Mouse (Mus musculus) forebrain, embryonic 16.5 days (tissue): ENCODE data around the gene Cbarp. TPM values are rescaled to one million over a fixed set of nuclear protein-coding genes. Genes with fewer than 3 reads are reported as not detected.
A peak's percentile ranks its signal among the peaks of the same experiment; 100 is the strongest.

Source experiments
- ATAC-seq: fragments of 200-750 bp; cut with Nextera tagmentation; 2 replicates; pipeline ENCODE4 v1.8.0; 2017; ENCODE audit warnings: mild to moderate bottlenecking, moderate library complexity
- H3K27ac ChIP-seq: fragments of 300-500 bp; sonication (generic); 2 replicates; pipeline ENCODE4 v1.5.1; 2014; ENCODE audit warnings: low read length, control low read depth
- H3K27me3 ChIP-seq: fragments of 300-500 bp; sonication (generic); replicated peaks from 2 replicates; pipeline ENCODE4 v1.6.1; 2014; ENCODE audit warnings: low read length; ENCODE audit not compliant: control insufficient read depth, insufficient read depth
- H3K36me3 ChIP-seq: fragments of 300-500 bp; sonication (generic); 2 replicates; pipeline ENCODE4 v1.6.1; 2014; ENCODE audit not compliant: control insufficient read depth, insufficient read depth
- H3K4me1 ChIP-seq: fragments of 300-500 bp; sonication (generic); replicated peaks from 2 replicates; pipeline ENCODE4 v1.6.1; 2014; ENCODE audit warnings: low read length; ENCODE audit not compliant: control insufficient read depth, insufficient read depth
- H3K4me2 ChIP-seq: fragments of 300-500 bp; sonication (generic); 2 replicates; pipeline ENCODE4 v1.6.1; 2014; ENCODE audit warnings: mild to moderate bottlenecking, low read length, control low read depth
- H3K4me3 ChIP-seq: fragments of 300-500 bp; sonication (generic); replicated peaks from 2 replicates; pipeline ENCODE4 v1.5.1; 2014; ENCODE audit warnings: mild to moderate bottlenecking, low read length, control low read depth
- H3K9ac ChIP-seq: fragments of 300-500 bp; sonication (generic); replicated peaks from 2 replicates; pipeline ENCODE4 v1.6.1; 2014; ENCODE audit warnings: low read depth, low read length, control low read depth
- H3K9me3 ChIP-seq: fragments of 300-500 bp; sonication (generic); 2 replicates; pipeline ENCODE4 v1.6.1; 2016; ENCODE audit warnings: low read length; ENCODE audit not compliant: control insufficient read depth
- WGBS: fragments of 180-500 bp; shearing (Covaris S2); extraction: QIAGEN DNeasy Blood & Tissue Kit; methylation state at CpG from one replicate; pipeline ENCODE4 v1.1.7; 2014; 5-methylcytosine and 5-hydroxymethylcytosine counted together
- polyA plus RNA-seq: library from polyadenylated mRNA; unstranded; fragments of >200 nt; fragmentation: Nextera tagmentation; extraction: Ambion mirVana; gene quantifications from 2 replicates; pipeline ENCODE4 v1.2.1, GENCODE M21; 2015

Cbarp gene
- polyA plus RNA-seq, 1 experiment from 2014 or later, result 44.5 TPM

DNA sequence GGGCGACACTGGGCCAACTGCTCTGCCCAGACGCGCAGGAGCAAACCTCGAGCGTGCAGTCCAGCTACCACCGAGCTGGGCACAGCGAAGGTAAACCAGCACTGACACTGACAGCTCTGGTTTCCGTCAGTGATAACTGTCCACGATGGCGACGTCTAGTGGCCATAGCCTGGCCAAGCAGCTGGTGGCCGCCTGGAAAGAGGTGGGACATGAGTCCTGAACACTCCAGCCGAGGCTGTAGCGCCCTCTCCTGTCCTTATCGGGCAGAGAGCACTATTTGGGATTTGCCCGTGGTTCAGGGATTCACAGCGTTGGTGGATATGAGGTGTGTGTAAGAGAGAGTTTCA, 24.3 kb upstream of the Cbarp start:
- Histone ChIP-seq H3K27me3 (no peaks in the 10 kb centered on the region), H3K9ac (peak overlapping the region; percentile 69), H3K4me1 (peaks cover 58% of the 10 kb centered on the region), H3K9me3 (no peaks in the 10 kb centered on the region), H3K27ac (peak overlapping the region; percentile 73), H3K4me3 (peak overlapping the region; percentile 53), H3K36me3 (0 out of 2 replicates have a peak, but pooled peaks cover under 1% of the 10 kb centered on the region), H3K4me2 (peak overlapping the region; percentile 94)
- WGBS, result under 1% methylated on average over 17 of the region's 17 CpGs
- ATAC-seq, result peak; percentile 37

- no peak for ATAC-seq
- Histone ChIP-seq H3K27me3 (no peaks in the 10 kb centered on the region), H3K4me3 (peak overlapping the region; percentile 53), H3K36me3 (no peaks in the 10 kb centered on the region), H3K9me3 (no peaks in the 10 kb centered on the region), H3K27ac (peak overlapping the region; percentile 73), H3K4me2 (peak overlapping the region; percentile 94), H3K9ac (peak overlapping the region; percentile 69), H3K4me1 (peaks cover 55% of the 10 kb centered on the region)
- WGBS, result 9% methylated on average over 44 of the region's 44 CpGs
These were observed 23.7 kb upstream of the Cbarp start for GRCm38 (mm10) chr10:80164161-80164997.

- Histone ChIP-seq H3K9ac (no peak overlapping the region), H3K4me2 (no peak overlapping the region), H3K4me1 (peaks cover 55% of the 10 kb centered on the region), H3K4me3 (no peak overlapping the region), H3K36me3 (no peaks in the 10 kb centered on the region), H3K27me3 (no peaks in the 10 kb centered on the region), H3K27ac (no peak overlapping the region), H3K9me3 (no peaks in the 10 kb centered on the region)
- 78% methylated on average over 8 of the region's 8 CpGs for WGBS
- no peak for ATAC-seq
These were observed 23.1 kb upstream of the Cbarp start for GRCm38 (mm10) chr10:80163721-80164120.

- ATAC-seq, result no peak
- H3K9ac ChIP-seq, result no peak overlapping the region
- H3K4me3 ChIP-seq, result no peak overlapping the region
- WGBS, result 78% methylated on average over 6 of the region's 6 CpGs
- H3K27me3 ChIP-seq, result no peaks in the 10 kb centered on the region
- H3K36me3 ChIP-seq, result no peaks in the 10 kb centered on the region
- H3K4me1 ChIP-seq, result peaks cover 62% of the 10 kb centered on the region
- no peak overlapping the region for H3K27ac ChIP-seq
- no peaks in the 10 kb centered on the region for H3K9me3 ChIP-seq
- H3K4me2 ChIP-seq, result no peak overlapping the region
These were observed 22.2 kb upstream of the Cbarp start for GRCm38 (mm10) chr10:80162716-80163299.

DNA sequence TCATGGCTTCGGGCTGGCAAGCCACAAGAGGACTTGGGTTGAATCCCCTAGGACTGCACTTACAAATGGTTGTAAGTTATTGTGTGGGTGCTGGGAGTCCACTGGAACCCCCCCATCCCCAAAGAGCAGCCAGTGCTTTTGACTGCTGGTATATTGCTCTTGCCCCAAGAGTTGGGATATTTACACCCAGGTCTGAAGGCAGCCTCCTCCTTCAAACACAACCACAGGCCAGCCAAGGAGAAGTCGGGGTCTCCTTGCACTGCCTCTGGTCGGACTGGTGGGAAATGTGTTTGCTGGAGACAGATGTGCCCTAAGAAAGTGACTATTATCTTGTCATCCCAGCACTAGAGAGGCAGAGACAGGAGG, 21.6 kb upstream of the Cbarp start:
- H3K4me3 ChIP-seq, result no peak overlapping the region
- ATAC-seq, result no peak
- H3K27me3 ChIP-seq, result no peaks in the 10 kb centered on the region
- H3K4me2 ChIP-seq, result no peak overlapping the region
- no peak overlapping the region for H3K9ac ChIP-seq
- H3K36me3 ChIP-seq, result peaks cover 3% of the 10 kb centered on the region; the same call in 1 of the 2 replicates
- 85% methylated on average over 3 of the region's 3 CpGs for WGBS
- H3K9me3 ChIP-seq, result no peaks in the 10 kb centered on the region
- H3K4me1 ChIP-seq, result peaks cover 67% of the 10 kb centered on the region
- H3K27ac ChIP-seq, result no peak overlapping the region

- H3K36me3 ChIP-seq, result peaks cover 8% of the 10 kb centered on the region
- 19% methylated on average over 7 of the region's 7 CpGs for WGBS
- H3K4me2 ChIP-seq, result no peak overlapping the region
- peaks cover 67% of the 10 kb centered on the region for H3K4me1 ChIP-seq
- ATAC-seq, result no peak
- H3K27ac ChIP-seq, result peak overlapping the region; percentile 18; the same call in 1 of the 2 replicates
- H3K4me3 ChIP-seq, result no peak overlapping the region
- H3K9me3 ChIP-seq, result no peaks in the 10 kb centered on the region
- H3K9ac ChIP-seq, result no peak overlapping the region
- H3K27me3 ChIP-seq, result no peaks in the 10 kb centered on the region
These were observed 21.0 kb upstream of the Cbarp start for GRCm38 (mm10) chr10:80161522-80162242.

DNA sequence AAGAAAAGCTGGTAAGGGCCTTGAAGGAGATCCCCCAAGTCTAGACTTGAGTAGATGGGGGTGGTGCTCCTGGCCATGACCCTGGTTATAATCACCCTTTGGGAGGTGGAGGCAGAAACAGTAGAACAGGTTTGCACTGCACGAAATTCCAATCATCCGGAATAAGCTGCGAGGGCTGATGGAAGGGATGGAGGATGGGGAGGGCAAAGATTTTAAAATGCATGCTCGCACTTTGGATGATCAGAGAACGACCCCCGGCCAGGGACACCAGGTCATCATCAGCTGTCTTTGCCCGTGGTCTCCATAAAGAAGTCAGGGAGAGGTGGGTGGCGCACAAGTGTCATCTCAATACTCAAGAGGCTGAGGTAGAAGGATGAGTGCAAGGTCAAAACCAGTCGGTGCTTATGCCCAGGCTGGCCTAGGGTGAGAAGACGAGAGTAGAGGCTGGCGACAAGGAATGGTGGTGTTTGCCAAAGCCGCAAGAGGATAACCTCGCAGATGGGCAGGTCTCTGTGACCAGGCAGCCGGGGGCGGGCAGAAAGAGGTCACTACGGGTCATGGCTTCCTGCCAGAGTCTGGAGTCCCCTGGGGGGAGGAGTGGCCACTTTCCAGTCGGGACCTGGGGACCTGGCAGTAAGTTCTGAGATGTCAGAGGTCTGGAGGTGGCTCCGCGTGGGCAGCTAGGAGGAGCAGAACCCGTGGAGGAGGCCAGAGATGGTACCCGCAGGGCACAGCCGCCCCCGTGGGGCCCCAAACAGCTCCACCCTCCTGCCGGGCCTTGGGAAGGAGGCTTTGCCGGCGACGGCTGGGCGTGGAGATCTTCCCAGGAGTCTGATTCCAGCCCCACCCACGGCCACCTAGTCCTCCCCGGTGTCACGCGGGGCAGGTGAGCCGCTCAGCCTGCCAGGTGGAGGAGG, 20.1 kb upstream of the Cbarp start:
- H3K4me1 ChIP-seq, result peaks cover 64% of the 10 kb centered on the region
- peaks cover 17% of the 10 kb centered on the region for H3K36me3 ChIP-seq
- whole genome bisulfite sequencing, result 3% methylated on average over 33 of the region's 33 CpGs
- H3K9ac ChIP-seq, result 0 out of 2 replicates have a peak overlapping the region, but pooled peaks have one; percentile 22
- H3K9me3 ChIP-seq, result no peaks in the 10 kb centered on the region
- peak overlapping the region; percentile 62 for H3K4me2 ChIP-seq
- peak overlapping the region; percentile 59; the same call in 1 of the 2 replicates for H3K27ac ChIP-seq
- H3K27me3 ChIP-seq, result no peaks in the 10 kb centered on the region
- ATAC-seq, result no peak
- H3K4me3 ChIP-seq, result peak overlapping the region; percentile 48

- peak overlapping the region; percentile 48 for H3K4me3 ChIP-seq
- under 1% methylated on average over 55 of the region's 55 CpGs for WGBS
- peak overlapping the region; percentile 80 for H3K4me2 ChIP-seq
- H3K9me3 ChIP-seq, result no peaks in the 10 kb centered on the region
- H3K27me3 ChIP-seq, result no peaks in the 10 kb centered on the region
- H3K9ac ChIP-seq, result peak overlapping the region; percentile 60
- peaks cover 54% of the 10 kb centered on the region for H3K4me1 ChIP-seq
- peak; percentile 90 for ATAC-seq
- H3K27ac ChIP-seq, result peak overlapping the region; percentile 88
- peaks cover 26% of the 10 kb centered on the region for H3K36me3 ChIP-seq
These were observed 19.2 kb upstream of the Cbarp start for GRCm38 (mm10) chr10:80159561-80160454.
